Mouse (Mus musculus) spleen, postnatal 10 days (tissue): Measurements from ENCODE around the gene Sp7.

Source experiments
- DNase-seq, 2 experiments: peaks; one replicate each; pipeline ENCODE4 v3.0.0; 2021 to 2022; ENCODE audit warnings: low spot score in 2 of 2

Sp7 gene

GRCm38 (mm10) chr15:102346444-102346843 is 20.5 kb downstream of the Sp7 start:
- DNase-seq, result no peak

DNA sequence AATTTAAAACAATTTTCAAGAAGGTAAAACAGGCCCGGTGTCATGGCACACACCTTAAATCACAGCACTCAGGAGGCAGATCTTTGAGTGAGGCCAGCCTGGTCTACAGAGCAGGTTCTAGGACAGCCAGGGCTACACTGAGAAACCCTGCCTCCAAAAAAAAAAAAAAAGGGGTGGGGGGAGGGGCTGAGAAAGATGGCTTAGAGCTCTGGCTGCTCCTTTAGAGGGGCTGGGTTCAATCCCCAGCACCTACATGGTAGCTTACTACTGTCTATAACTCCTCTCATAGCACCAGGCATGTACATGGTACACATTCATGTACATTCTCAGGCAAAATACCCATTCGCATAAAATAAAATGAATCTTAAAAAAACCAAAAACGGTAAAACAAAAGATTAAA is 22.5 kb downstream of the Sp7 start:
- no peak for DNase-seq

DNA sequence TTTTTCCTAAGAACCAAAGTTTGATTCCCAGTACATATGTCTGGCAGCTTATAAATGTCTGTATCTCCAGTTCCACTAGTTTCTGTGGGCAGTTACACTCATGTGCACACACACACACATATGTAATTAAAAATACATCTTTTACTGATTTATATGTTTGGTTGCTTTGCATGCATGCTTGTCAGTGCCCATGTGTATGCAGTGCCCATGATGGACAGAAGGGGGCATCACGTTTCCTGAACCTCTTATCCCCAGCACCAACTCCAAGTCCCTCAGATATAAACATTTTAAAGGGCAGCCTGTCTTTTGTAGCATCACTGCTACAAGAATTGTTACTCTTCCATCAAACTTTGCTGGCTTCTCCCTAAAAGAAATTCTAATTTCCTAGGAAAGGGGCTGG is 25.4 kb downstream of the Sp7 start:
- DNase-seq, result peak in 1 of 2 experiments; percentile 67

GRCm38 (mm10) chr15:102339612-102340011 is 27.4 kb downstream of the Sp7 start:
- DNase-seq, result no peak

- DNase-seq, result no peak
Observed at GRCm38 (mm10) chr15:102336946-102337345, 30.0 kb downstream of the Sp7 start.

GRCm38 (mm10) chr15:102335925-102336324 is 31.1 kb downstream of the Sp7 start:
- peak in 1 of 2 experiments; percentile 61 for DNase-seq

GRCm38 (mm10) chr15:102335254-102335653 is 31.7 kb downstream of the Sp7 start:
- DNase-seq, result no peak

GRCm38 (mm10) chr15:102331610-102332015 is 35.4 kb downstream of the Sp7 start, which contains the start of gene Myg1:
Gene Myg1 (plus strand): TSS chr15:102331709.
- peak; percentile 70 to 88 for DNase-seq

DNA sequence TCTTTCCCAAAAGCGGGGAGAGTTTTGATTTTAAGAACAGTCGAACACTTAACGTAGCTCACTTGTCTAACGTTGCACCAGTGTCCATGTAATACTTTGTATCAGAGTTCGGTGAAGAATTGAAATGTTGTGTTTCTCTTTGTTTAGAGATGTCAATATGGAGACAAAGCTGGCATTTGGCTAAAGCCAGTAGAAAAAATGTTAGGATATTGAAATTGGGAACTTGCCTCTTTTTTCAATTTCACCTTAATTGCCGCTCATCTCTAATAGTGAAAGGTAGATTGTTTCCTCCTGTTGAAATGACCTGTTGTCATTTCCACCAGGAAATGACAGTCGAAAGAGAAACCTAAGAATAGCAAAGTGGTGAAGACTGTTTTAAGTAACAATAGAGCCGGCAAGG is 40.1 kb downstream of the Sp7 start:
- DNase-seq, result no peak

- DNase-seq, result peak; percentile 86 to 94
Observed at GRCm38 (mm10) chr15:102326022-102326576, 40.9 kb downstream of the Sp7 start, which contains the start of gene Pfdn5. Gene Pfdn5 (plus strand): TSS chr15:102326116.

GRCm38 (mm10) chr15:102324654-102325473 is 42.1 kb downstream of the Sp7 start:
- no peak for DNase-seq

DNA sequence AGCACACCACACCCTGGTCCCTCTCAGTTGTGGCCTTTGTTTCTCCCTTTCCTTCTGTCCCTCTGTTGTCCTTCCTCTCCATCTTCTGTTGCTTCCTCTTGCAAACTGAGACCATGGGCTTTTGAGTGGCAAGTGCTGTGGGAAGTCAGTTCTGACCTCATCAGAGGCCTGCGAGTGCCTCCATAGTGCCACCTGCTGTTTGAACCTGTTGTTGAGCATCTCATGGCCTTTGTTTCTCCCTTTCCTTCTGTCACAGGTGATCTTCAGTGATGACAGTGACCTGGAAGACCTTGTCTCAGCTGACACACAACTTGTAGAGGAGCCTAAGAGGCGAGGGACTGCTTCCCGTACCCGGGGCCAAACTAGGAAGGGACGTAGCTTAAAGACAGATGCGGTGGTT is 50.7 kb downstream of the Sp7 start:
- peak in 1 of 2 experiments; percentile 75 for DNase-seq

DNA sequence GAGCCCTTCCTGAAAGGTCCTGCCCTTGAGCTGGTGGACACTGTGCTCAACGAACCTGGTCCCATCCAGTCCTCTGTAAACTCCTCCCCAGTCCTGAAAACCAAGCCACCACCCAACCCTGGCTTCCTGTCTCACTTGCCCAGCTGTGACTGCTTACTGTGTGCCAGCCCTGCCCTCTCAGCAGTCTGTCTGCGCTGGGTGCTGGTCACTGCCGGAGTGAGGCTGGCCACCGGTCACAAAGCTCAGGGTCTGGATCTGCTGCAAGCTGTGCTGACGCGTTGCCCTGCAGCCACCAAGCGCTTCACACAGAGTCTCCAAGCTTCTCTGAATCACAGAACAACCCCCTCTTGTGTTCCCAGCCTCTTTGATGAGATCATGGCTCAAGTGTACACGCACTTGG is 51.7 kb downstream of the Sp7 start:
- no peak for DNase-seq

GRCm38 (mm10) chr15:102311489-102311888 is 55.5 kb downstream of the Sp7 start:
- DNase-seq, result no peak

DNA sequence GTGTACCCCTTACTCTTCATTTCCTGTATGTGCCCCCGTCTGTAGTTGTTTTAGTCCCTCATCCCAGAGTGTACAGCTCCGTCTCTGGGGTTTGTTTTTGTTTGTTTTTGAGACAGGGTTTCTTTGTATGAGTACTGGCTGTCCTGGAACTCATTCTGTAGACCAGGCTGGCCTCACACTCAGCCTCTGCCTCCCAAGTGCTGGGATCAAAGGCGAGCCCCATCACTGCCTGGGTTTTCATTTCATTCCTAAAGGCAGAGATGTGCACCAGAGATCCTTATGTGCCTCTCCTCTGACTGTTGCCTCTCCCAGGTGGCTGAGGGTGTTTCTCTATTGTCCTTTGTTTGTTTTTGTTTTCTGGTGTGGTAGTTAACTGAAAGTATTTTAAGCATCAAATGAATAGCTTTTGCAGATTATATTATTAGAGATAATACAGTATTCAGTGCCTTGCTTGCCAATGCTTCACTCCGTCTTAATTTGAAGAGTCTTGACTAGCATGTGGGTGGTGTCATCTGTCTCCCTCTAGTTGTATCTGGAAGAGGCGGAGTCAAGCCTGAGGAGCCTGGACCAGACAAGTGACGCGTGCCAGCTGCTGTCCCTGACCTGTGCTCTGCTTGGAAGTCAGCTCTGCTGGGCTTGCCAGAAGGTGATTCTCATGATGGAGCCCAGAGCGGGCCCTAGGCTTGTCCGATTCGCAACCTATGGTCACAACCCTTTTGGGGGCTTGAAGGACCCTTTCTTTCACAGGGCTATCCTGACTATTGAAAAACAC is 56.7 kb downstream of the Sp7 start:
- DNase-seq, result no peak

GRCm38 (mm10) chr15:102308717-102309116 is 58.3 kb downstream of the Sp7 start:
- no peak for DNase-seq
